Mouse (Mus musculus): ENCODE results near the gene Dgki.

Dgki gene

GRCm38 (mm10) chr6:37242100-37242768 is 57.8 kb downstream of the Dgki start:
- DNase-seq (ENCODE audit: low read depth) = no peak

DNA sequence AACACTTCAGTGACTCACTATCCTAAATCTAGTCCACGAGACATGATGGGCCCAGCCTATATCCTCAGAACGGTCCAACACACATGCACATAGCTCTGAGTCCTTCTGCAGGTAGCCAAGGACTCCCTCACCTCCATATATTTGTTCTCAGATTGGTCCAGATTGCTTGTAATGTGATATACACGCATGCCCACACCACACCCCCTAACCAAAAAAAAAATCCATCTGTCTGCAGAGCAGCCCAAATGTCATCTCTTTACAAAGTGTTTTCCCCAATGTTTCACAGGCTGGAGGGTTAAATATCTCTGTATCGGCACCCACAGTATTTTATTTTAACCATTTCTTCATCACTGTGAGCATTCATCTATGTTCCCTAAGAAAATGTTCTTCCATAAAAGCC is 58.5 kb downstream of the Dgki start:
- DNase-seq (ENCODE audit: low read depth) = no peak

- DNase-seq (ENCODE audit: low read depth) = no peak
Measured at GRCm38 (mm10) chr6:37240140-37240539, 59.8 kb downstream of the Dgki start.

GRCm38 (mm10) chr6:37236893-37237292 is 63.1 kb downstream of the Dgki start:
- DNase-seq (ENCODE audit: low read depth) = no peak

DNA sequence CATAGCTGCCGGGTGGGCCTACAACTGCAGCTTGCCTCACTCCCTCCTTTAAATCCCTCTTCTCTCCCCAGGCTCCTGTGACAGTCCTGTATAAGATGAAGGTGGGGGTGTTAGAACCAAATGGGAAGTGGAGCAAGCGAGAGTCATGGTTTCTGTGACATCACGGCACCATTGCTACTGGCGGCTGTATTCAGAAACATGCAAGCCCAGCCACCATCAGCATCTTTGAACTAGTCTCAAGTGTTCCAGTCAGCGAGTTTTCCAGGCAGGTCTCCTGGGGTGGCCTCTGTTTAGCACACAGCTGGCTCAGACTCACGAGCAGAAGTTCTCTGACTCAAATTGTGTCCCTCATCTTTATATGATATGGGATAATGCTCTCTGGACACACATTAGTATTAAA is 68.8 kb downstream of the Dgki start:
- no peak for DNase-seq (ENCODE audit: low read depth)

DNA sequence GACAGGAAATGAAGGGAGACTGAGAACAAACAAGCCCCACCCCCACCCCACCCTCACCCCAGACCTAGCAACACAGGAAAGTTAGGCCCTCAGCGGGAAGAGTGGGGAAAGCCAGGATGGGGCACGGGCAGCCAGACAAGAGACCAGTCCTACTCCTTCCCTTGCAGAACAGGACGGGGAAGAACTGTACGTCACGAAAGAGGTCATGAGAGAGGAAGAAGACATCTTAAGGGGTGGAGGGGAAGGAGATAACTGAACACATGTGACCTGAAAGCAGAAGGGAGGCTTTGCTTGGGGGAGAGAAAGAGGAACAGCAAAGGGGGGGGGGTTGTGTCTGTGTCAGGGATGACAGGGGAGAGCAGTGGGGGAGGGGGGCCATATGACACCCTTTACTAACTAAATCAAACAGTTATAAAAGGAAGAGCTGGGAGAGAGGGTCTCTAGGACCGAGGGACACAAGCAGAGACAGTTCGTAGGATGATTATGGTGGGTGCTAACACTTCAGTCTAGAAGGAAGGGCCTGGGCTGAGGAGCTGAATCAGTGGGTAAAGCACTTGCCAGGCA is 77.0 kb downstream of the Dgki start:
- no peak for DNase-seq (ENCODE audit: low read depth)

DNA sequence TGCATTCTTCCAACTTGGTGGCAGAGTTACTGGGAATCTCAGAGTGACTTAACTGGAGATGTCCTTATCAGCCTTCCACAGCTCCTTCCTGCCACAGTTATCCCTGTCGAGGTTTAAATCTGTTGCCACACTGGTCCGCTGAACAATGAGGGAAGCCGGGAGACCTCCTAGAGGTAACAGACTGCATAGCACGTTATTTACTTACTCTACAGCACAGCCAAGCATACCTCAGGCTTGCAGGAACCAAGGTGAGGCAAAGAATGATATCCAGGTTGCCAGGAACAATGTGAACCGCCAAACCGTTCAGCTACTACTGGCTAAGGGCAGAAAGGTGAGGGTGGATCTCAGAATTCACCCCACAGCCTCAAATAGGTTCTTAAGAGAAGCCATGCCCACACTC is 78.0 kb downstream of the Dgki start:
- no peak for DNase-seq (ENCODE audit: low read depth)

DNA sequence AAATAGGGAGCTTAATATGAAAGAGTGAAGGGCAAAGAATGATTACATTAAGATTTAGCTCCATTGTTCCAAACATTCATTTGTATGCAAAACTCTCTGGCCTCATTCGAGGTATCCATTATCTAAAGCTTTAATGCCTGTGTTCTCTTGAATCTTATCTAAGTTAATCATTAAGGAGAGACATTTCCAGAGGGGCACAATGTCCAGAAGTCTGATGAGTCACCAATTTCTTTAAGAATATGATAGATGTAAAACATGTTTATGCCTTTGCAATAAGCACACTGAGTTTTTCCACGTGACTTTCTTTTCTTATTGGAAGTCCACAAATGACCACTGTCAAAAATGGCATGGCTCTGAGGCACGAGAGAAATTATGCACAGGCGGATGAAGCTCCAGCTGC is 80.9 kb downstream of the Dgki start:
- no peak for DNase-seq (ENCODE audit: low read depth)

- DNase-seq (ENCODE audit: low read depth) = peak; percentile 95
Measured at GRCm38 (mm10) chr6:37216342-37216763, 83.6 kb downstream of the Dgki start.

GRCm38 (mm10) chr6:37215655-37216054 is 84.3 kb downstream of the Dgki start:
- DNase-seq (ENCODE audit: low read depth) = no peak

DNA sequence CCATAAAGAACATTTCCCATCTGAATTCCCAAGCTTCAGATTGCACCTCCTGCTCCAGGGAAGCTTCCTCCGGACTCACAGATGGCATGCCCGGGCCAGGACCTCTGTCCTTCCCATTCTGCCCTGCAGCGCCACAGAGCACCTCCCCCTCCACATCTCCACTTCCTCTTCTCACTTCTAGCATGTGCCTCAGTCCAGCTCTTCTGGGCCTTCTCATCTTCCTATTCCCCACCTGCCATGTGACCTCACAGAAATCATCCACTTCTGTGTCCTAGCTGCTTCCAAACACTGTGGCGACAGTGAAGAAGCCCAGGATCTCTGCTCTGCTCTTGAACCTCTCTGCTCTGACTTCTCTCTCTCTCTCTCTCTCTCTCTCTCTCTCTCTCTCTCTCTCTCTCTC is 87.1 kb downstream of the Dgki start:
- no peak for DNase-seq (ENCODE audit: low read depth)

GRCm38 (mm10) chr6:37211545-37212247 is 88.3 kb downstream of the Dgki start:
- DNase-seq (ENCODE audit: low read depth) = peak; percentile 39

DNA sequence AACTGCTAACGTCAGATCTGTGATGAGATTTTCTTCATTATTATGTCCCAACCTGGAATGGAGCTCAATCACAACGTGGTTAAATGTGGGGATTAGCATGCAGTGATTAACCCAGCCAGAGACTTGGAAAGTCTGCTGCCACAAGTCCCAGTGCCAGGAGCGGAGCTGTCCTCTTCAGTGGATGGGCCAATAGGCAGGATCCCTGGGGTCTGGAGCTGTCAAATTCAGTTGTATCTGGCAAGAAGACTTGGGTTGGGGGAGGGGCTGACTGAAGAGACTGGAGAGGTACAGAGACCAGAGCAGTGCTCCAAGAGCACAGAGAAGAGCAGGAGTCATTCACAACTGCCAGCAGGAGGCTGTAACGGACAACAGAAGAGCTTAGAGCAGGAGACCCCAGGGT is 97.1 kb downstream of the Dgki start:
- DNase-seq (ENCODE audit: low read depth) = peak; percentile 74

GRCm38 (mm10) chr6:37200840-37201239 is 99.1 kb downstream of the Dgki start:
- DNase-seq (ENCODE audit: low read depth) = no peak

GRCm38 (mm10) chr6:37199502-37199901 is 100.5 kb downstream of the Dgki start:
- DNase-seq (ENCODE audit: low read depth) = no peak

- no peak for DNase-seq (ENCODE audit: low read depth)
Measured at GRCm38 (mm10) chr6:37197745-37198144, 102.2 kb downstream of the Dgki start.

DNA sequence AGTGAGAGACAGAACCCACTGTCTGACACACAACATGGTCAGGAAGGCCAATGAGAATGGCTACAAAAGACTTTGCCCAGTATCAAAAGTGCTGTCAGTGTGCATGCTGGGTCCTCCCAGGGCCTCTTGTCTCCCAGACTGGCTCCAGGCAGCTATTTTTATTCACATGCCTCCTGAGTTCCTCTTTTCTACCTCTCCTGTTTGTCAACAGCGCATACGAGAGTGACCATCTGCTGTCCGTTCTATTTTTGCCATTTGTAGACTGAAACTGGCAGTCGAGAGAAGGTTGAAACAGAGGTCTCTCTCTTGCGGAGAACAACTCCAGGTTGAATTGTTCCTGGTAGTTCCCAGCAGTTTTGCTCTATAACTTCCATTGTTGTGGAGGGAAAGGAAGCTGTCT is 103.1 kb downstream of the Dgki start:
- no peak for DNase-seq (ENCODE audit: low read depth)

GRCm38 (mm10) chr6:37195766-37196165 is 104.2 kb downstream of the Dgki start:
- no peak for DNase-seq (ENCODE audit: low read depth)

DNA sequence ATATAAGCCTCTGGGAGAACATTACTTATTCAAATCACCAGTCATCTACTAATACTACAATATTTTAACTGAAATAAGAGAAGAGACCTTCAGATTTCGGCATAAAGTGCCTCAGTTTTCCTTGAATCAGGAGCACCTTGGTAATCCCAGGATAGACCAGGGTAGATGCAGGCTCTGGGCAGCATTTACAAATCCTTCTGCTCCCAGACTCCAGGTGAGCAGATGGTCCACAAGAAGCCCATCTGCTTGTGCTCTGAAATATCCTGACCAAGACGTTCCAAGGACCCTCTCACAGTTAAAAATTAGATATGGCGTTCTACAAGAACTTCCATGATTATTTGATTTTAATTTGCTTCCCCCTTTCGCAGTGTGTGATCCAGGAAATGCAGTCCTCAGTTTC is 118.0 kb downstream of the Dgki start:
- no peak for DNase-seq (ENCODE audit: low read depth)

GRCm38 (mm10) chr6:37171149-37171832 is 128.7 kb downstream of the Dgki start:
- DNase-seq (ENCODE audit: low read depth) = no peak

DNA sequence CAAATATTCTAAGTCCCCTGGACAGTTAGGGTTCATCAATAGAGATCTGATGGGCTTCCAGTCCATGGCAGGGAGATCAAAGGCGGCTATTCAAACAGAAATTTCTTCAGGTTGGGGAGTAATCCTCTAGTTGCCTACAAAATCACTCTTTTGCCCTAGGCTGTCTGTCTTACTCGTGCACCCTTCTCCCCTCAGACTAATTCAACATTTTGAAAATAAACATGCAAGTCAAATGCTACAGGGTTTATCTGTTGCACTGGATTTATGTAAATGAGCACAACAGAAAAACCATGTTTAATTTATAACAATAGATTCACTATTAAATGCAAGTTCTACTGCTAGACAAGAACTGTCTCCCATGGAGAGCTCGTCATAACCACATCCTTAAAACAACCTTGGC is 141.1 kb downstream of the Dgki start:
- no peak for DNase-seq (ENCODE audit: low read depth)

GRCm38 (mm10) chr6:37154051-37154450 is 145.9 kb downstream of the Dgki start:
- DNase-seq (ENCODE audit: low read depth) = peak; percentile 17

DNA sequence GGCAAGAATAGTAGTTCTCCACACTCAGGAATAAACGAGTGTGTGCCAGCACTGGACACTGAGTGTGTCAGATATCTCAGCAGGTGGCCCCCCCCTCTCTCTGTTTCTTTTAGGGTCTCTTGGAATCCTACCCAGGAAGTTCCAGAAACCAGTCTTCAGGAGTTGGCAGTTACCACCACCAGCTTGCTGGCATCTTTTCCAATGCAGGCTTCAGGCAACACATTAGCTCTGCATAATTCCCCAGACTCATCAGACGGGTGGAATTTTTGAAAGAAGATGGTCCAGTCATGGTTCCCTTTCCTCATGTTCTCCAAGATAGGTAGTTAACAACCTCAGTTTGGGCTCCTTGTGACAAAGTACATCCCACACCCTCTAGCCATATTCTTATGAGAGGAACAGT is 149.5 kb downstream of the Dgki start:
- DNase-seq (ENCODE audit: low read depth) = no peak
